Mouse (Mus musculus) megakaryocyte-erythroid progenitor cell, adult 5-6 weeks (primary cell): ENCODE data around the gene Taf5. TPM values are rescaled to one million over a fixed set of nuclear protein-coding genes. Genes with fewer than 3 reads are reported as not detected.

Experiments
- ATAC-seq: replicated peaks from 2 replicates; pipeline ENCODE4 v1.8.0; 2016; ENCODE audit warnings: mild to moderate bottlenecking, inconsistent platforms; ENCODE audit not compliant: severe bottlenecking, poor library complexity, low FRiP score, low TSS enrichment
- total RNA-seq, 2 experiments: library from RNA; stranded (forward) in 1 of 2; stranded (reverse) in 1 of 2; fragments of 200-1000, 215-1000 nt in 1 of 2; fragments of >200 nt in 1 of 2; fragmentation: Nextera tagmentation in 1 of 2; gene quantifications; 2 replicates each; pipeline ENCODE4 v1.2.3; 2014 to 2017

Taf5 gene
- total RNA-seq, 2 experiments from 2014 or later: 14.6 to 26.3 TPM

DNA sequence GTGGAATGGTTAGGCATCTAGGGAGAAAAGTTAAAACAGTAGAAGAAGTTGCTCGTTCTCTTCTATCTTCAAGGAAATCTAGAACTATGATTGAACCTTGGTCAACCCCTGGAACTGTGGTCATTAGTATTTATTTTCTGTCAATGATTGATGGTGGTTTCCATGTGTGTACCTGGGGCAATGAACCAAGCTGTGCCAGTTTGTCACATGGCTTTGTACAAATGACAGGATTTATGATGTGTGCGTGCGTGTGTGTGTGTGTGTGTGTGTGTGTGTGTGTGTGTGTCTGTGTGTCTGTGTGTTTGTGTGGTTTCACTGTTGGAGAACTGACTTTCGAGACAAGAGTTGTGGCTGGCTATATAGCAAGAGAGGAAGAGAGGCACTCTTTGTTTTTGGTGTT, 14.1 kb upstream of the Taf5 start:
- ATAC-seq: no peak

DNA sequence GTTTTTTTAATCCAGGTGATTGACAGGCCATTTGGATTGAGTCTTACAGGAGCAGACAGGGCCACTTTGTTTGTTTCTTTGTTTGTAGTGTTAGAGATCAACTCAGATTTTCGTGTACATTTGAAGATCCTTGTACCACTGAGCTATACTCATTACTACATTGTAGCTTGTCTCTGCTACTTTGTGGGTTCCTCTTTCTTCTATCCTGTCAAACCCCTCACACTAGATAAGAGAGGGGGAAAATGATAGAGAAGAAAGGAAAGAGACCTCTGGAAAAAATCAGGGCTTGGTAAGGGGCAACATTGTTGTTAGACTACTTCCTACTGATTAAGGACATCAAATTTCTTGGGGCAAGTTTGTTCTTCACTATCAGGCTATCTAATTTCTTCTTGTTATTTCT, 9.9 kb upstream of the Taf5 start:
- no peak for ATAC-seq

DNA sequence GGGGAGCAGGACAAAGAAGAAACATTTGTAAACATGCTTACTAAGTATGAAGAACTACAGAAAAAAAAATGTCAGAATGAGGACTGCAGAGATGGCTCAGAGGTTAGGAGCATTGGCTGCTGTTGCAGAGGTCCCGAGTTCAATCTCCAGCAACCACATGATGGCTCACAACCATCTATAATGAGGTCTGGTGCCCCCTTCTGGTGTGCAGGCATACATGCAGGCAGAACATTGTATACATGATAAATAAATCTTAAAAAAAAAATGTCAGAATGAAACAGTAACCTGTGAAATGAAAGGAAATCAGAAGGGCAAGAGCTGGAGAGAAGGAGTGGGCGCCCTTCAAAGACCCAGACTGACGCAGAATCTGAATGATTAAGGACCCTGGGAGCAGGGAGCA, 1.7 kb upstream of the Taf5 start:
- no peak for ATAC-seq

DNA sequence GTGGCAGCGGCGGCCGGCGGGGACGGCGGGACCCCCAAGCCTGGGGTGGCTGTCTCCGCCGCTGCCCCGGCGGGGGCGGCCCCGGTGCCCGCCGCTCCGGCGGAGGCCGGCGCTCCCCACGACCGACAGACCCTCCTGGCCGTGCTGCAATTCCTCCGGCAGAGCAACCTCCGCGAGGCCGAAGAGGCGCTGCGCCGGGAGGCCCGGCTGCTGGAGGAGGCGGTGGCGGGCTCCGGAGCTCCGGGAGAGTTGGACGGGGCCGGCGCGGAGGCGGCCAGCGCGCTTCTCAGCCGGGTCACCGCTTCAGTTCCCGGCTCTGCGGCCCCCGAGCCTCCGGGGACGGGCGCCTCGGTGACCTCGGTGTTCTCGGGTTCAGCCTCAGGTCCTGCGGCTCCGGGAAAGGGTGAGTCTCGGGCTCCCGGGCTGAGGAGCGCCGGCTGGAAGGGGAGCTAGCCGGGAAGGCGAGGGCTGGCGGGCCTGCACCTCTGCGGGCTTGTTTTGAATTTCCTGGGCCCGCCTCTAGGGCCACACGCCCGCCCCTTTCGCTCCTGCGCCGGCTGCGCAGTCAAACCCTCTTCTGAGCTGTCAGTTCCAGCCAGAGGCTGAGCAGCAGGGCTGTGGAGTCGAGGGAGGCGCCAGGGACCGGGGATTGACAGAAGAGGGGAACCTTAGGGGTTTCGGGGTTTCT, 522 bp downstream of the Taf5 start:
- peak; percentile 96 for ATAC-seq

DNA sequence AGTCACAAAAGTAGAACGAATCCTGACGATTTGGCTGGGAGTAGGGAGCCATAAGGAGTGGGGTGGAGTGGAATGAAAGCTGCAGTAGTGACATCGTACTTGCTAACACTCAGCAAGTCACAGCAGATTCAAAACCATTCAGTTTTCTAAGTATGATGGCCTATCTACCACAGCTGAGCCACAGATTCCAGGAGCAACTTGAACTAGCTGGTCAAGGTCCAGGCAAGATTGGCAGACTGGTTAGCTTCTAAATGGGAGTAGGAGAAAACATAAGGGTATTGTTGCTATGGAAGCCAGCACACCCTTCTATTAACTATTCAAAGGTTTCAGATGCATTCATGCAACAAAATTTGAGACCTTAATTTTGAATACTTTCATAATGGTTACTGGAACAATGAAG, 20.7 kb downstream of the Taf5 start:
- no peak for ATAC-seq

DNA sequence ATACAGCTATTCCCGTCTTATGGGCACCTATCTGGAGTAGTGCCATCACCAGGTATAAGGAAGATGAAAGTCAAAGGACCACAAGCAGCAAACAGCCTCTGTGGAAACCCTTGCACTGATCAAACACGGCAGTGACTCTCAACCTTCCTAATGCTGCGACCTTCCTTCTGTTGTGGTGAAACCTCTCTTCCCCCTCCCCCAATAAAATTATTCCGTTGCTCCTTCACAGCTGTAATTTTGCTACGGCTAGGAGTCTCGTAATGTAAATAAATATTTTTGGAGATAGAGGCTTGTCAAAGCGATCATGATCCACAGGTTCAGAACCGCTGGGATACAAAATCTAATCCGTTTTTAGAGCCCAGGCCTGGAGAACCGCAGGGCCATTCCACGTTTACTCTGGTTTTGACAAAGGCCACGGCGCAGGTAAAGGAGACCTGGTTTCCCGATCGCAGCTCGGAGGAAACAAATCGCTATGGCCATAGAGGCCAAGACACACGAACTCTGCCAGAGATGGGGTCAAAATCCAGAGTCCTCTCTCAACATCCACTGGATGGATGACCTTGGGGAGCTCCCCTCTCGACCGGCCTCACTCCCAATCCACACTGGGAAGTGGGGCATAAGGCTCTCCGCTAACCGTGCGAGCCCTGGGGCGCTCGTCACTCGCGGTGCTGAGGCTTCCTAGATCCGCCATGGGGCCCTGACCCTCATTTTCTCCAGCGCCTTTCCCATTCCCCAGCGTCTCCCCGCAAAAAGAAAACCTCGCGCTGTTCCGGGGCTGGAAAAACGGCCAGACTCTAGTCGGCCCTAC, 22.4 kb downstream of the Taf5 start:
- ATAC-seq: peak; percentile 42

DNA sequence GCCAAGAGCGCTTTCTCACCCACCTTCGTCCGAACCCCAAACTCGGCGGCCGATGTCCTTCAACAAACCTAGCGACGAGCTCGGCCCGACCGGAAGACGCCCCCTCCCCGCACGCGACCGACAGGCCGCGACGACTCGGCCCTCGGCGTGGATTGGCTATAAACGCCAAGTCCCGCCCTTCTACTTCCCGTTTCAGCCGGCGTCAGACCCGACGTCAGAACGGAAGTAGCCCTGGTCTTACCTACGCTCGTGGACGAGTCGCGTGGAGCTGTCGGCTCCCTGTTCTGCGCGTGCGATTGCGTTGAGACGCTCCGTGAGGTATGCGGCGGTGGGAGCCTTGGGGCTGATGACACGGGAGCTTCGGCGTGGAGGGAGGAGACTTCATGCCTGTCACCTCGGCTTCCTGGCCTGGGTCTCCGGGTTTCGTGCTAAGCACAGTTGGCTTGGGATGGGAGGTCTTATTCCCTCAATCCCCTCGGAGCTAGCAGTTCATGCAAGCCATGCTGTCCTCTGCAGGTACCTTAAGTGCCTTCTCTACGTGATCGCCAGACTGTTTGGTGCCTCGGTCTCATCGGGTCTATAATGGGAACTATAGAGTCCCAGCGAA, 23.1 kb downstream of the Taf5 start, which contains the start of the genes Usmg5 and Pdcd11:
Usmg5 (minus strand) TSS at position 98 of the 607 bp plus-strand sequence.
Pdcd11 (plus strand) TSS at position 219 of the 607 bp plus-strand sequence.
- peak; percentile 97 for ATAC-seq

DNA sequence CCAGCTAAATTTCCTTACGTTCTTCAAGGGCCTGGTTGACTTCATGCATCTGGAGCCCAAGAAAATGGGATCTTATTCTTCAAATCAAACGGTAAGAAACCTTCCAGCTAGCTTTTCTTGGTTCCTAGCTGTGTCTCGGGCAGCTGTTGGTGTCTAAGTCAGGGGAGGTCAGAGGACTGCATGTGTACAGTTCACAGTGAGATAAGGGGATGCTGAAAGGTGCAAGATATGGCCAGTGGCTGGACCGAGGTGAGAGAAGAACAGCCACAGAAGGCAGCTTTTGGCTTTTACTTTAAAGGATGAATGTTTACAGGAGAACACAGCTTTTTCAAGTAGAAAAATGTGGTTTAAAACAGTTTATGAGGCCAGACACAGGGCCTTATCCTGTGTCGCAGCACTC, 33.5 kb downstream of the Taf5 start:
- ATAC-seq: 0 out of 2 replicates have a peak, but pooled peaks have one; percentile 53

DNA sequence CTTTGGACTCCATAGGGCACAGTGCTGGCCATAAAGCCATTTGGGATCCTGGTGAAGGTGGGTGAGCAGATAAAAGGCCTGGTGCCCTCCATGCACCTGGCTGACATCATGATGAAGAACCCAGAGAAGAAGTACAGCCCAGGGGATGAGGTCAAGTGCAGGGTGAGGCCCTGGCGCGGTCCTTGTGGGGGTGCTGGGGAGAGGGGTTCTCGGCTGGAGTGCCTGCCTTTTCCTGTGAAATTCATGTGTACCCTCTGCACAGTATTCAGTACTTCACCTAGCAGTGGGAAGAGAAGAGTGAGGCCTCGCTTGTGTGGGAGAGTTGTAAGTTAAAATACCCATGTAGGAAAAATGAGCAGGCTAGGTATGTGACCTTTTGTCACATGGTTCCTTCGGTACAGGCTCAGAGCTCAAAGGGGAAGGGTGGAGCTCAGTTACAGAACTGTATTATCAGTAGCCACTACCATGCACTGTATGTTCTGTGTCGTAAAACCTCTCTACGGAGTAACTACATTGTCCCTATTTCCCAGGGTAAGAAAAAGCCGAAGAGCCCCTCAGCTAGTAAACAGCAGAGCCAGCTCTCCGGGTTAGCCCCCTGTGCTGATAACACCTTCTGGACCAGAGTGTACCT, 37.2 kb downstream of the Taf5 start:
- no peak for ATAC-seq

DNA sequence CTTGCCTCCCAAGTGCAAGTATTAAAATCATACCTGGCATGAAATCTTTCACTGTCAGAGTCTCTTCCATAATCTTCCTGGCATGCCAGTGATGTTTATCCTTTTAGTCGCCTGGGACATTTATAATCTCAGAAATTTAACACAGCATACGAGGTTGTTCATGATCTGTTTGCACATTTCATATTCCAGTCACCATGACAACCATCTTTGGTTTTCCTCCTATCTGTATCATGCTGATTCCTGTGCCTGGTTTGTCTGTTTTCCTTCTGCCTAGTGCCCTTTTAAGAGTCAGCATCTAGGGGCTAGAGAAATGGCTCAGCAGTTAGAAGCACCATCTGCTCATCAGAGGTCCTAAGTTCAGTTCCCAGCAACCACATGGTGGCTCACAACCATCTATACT, 51.1 kb downstream of the Taf5 start:
- no peak for ATAC-seq

DNA sequence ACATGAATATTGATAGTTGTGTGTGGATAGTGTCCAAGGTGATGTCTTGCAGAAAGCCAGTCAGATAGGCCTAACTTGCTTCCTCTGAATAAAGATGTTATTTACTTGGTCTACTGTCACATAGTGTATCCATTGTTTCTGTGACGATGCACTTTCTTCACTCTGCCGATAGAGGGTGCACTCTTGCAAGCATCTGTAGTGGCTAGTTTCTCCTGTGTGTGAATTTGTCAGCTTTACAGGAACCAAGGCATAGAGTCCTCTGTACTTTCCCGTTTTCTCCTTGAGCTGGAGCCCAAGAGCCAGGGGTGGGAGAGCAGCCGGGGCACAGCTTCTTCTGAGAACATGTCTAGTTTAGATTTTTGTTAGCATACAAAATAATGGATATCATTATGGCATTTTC, 53.5 kb downstream of the Taf5 start:
- ATAC-seq: peak; percentile 53; the same call in 1 of the 2 replicates

DNA sequence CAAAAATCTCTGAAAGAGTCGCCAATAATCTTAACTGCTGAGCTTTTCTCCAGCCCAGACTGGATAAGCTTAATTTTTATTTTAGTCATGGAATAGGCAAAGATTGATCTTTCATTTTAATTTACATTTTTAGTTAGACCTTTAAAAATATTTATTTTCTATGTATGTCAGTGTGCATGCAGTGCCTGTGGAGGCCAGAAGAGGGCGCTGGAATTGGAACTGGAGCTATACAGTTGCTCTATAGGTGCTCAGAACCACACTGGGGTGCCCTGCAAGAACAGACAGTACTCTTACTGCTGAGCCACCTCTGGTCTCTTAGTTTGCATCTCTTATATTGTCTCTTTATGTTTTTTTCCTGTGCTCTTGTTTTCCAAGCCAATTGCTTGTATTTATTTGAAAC, 55.3 kb downstream of the Taf5 start:
- ATAC-seq: no peak

DNA sequence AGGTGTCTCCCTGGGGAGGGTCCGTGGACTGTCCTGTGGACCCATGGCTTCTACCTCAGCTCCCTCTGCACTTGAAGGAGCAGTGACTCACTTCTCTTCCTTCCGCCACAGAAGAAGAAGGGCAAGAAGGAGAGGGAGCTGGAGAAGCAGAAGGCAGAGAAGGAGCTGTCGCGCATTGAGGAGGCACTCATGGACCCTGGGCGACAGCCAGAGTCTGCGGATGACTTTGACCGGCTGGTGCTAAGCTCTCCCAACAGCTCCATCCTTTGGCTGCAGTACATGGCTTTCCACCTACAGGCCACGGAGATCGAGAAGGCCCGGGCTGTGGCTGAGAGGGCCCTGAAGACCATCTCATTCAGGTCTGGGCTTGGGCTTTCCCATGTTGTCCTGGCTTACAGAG, 60.6 kb downstream of the Taf5 start:
- ATAC-seq: no peak

DNA sequence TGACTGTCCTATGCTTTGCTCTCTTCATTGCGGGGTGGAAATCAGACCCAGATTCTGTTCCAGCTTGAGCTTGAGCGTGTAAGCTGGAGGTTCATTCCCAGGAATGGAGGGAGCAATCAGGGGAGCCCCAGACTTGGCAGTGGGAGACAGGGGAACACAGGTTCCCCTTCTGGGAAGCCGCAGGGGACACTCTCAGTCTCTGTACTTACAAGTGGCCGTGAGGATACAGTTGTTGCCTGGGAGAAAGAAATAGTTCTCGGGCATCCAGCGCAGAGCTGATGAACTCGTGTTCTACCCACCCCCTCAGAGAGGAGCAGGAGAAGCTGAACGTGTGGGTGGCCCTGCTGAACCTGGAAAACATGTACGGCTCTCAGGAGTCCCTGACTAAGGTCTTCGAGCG, 61.3 kb downstream of the Taf5 start:
- ATAC-seq: no peak

DNA sequence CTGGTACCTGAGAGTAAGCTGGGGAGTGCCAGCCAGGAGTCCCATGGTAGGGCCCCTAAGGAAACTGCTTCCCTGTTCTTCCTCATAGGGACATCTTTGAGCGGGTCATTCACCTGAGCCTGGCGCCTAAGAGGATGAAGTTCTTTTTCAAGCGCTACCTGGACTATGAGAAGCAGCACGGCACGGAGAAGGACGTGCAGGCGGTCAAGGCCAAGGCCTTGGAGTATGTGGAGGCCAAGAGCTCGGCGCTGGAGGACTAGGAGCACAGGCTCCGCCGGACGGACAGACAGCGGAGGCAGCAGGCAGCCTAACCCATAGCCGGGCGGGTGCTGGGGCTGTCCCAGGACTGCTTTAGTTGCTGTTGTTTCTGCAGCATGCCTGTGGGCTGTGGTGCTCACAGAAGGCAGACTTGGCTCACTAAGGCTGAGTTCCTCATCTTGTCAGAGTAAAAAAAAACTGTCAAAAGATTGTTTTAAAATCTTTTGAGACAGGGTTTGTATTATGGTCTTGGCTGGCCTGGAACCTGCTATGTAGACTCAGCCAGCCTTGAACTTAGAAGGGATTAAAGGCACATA, 63.1 kb downstream of the Taf5 start:
- ATAC-seq: no peak

Other genes with a start within 250 kb of the Taf5 start
- 1.1 TPM in 1 of 2 replicates, not detected in the other for gene Ina, start 53.0 kb upstream of the Taf5 start, total RNA-seq (2014; fragmentation: Nextera tagmentation)
- 0.09 and 0.27 TPM in 2 replicates for gene Ina, start 53.0 kb upstream of the Taf5 start, total RNA-seq (2017)
- 87.1 and 88.5 TPM in 2 replicates for gene Nt5c2, start 52.6 kb upstream of the Taf5 start, total RNA-seq (2014; fragmentation: Nextera tagmentation)
- gene Nt5c2, start 52.6 kb upstream of the Taf5 start, total RNA-seq (2017): 142 and 145 TPM in 2 replicates
- 33.8 and 37.5 TPM in 2 replicates for gene Pcgf6, start 16.8 kb upstream of the Taf5 start, total RNA-seq (2014; fragmentation: Nextera tagmentation)
- gene Pcgf6, start 16.8 kb upstream of the Taf5 start, total RNA-seq (2017): 18.6 and 19.8 TPM in 2 replicates
- gene Usmg5, start 22.9 kb downstream of the Taf5 start, total RNA-seq (2014; fragmentation: Nextera tagmentation): 709 and 727 TPM in 2 replicates
- gene Usmg5, start 22.9 kb downstream of the Taf5 start, total RNA-seq (2017): 667 and 899 TPM in 2 replicates
- 31.9 and 42.3 TPM in 2 replicates for gene Pdcd11, start 23.0 kb downstream of the Taf5 start, total RNA-seq (2014; fragmentation: Nextera tagmentation)
- 38.0 and 42.3 TPM in 2 replicates for gene Pdcd11, start 23.0 kb downstream of the Taf5 start, total RNA-seq (2017)
- gene Calhm2, start 70.5 kb downstream of the Taf5 start, total RNA-seq (2014; fragmentation: Nextera tagmentation): 3.2 and 3.6 TPM in 2 replicates
- gene Calhm2, start 70.5 kb downstream of the Taf5 start, total RNA-seq (2017): 1.6 and 2.3 TPM in 2 replicates
- gene Calhm1, start 76.5 kb downstream of the Taf5 start, total RNA-seq (2014; fragmentation: Nextera tagmentation): not detected in 2 replicates
- gene Calhm1, start 76.5 kb downstream of the Taf5 start, total RNA-seq (2017): not detected in 2 replicates
- not detected in 2 replicates for gene Calhm3, start 90.0 kb downstream of the Taf5 start, total RNA-seq (2014; fragmentation: Nextera tagmentation)
- not detected in 2 replicates for gene Calhm3, start 90.0 kb downstream of the Taf5 start, total RNA-seq (2017)
- 0.04 TPM in 1 of 2 replicates, not detected in the other for gene Neurl1a, start 111.1 kb downstream of the Taf5 start, total RNA-seq (2014; fragmentation: Nextera tagmentation)
- gene Neurl1a, start 111.1 kb downstream of the Taf5 start, total RNA-seq (2017): not detected in 2 replicates